Mouse (Mus musculus): Measurements from ENCODE around the gene Adssl1.

DNA sequence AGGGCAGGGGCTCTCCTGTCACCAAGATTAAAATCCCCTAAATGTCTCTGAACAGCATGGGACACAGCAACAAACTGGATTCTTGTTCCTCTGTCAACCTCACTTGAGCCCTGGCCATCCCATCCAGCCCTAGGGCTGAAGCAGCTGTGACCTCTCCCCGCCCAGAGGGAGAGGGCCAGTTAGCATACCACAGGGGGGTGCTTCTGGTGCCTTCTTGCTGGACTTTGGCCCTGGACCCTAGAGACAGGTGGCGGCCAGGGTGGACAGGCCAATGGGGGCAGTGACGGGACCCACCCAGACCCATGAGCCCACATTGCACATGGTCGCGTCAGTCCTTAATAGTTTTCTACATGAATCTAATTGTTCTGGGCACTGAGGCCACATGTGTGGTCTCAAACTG lies 34.2 kb downstream of the Adssl1 start:
- no peak for TF ChIP-seq POLR2A (IDR thresholded peaks at IDR 0.05; ENCODE audit: low read depth, low read length)
- no peak for TF ChIP-seq BHLHE40 (IDR thresholded peaks at IDR 0.05; ENCODE audit: low read depth, low read length)
- no peak for TF ChIP-seq CTCF (conservative IDR thresholded peaks at IDR 0.05 in 1 of 2, IDR thresholded peaks at IDR 0.05 in 1 of 2; ENCODE audit: low read depth in 2 of 2, low read length in 2 of 2)
- TF ChIP-seq EP300 (IDR thresholded peaks at IDR 0.05; ENCODE audit: low read length) = no peak
- TF ChIP-seq MXI1 (IDR thresholded peaks at IDR 0.05; ENCODE audit: low read depth, low read length) = no peak
